Mouse (Mus musculus): ENCODE results near the gene Exosc1.

The Exosc1 gene

GRCm38 (mm10) chr19:41913774-41914591 is 19.2 kb downstream of the Exosc1 start:
- DNase-seq (ENCODE audit: low read depth, low spot score) = no peak

- peak; percentile 51 for DNase-seq (ENCODE audit: low read depth, low spot score)
These were observed 20.8 kb downstream of the Exosc1 start for GRCm38 (mm10) chr19:41912121-41913080.

- peak; percentile 99 for DNase-seq (ENCODE audit: low read depth, low spot score)
These were observed 21.8 kb downstream of the Exosc1 start, which contains the start of gene Pgam1 for GRCm38 (mm10) chr19:41911178-41912073. Gene Pgam1 (plus strand): TSS chr19:41911923.

GRCm38 (mm10) chr19:41910396-41910795 is 22.8 kb downstream of the Exosc1 start:
- DNase-seq (ENCODE audit: low read depth, low spot score) = no peak

GRCm38 (mm10) chr19:41908736-41909135 is 24.5 kb downstream of the Exosc1 start:
- no peak for DNase-seq (ENCODE audit: low read depth, low spot score)

GRCm38 (mm10) chr19:41907079-41907760 is 26.0 kb downstream of the Exosc1 start:
- DNase-seq (ENCODE audit: low read depth, low spot score) = no peak

- no peak for DNase-seq (ENCODE audit: low read depth, low spot score)
These were observed 26.7 kb downstream of the Exosc1 start for GRCm38 (mm10) chr19:41906311-41907078.

- DNase-seq (ENCODE audit: low read depth, low spot score) = no peak
These were observed 28.0 kb downstream of the Exosc1 start for GRCm38 (mm10) chr19:41905246-41905645.

- no peak for DNase-seq (ENCODE audit: low read depth, low spot score)
These were observed 30.2 kb downstream of the Exosc1 start for GRCm38 (mm10) chr19:41902848-41903593.

- no peak for DNase-seq (ENCODE audit: low read depth, low spot score)
These were observed 31.5 kb downstream of the Exosc1 start for GRCm38 (mm10) chr19:41901696-41902095.

- no peak for DNase-seq (ENCODE audit: low read depth, low spot score)
These were observed 32.6 kb downstream of the Exosc1 start for GRCm38 (mm10) chr19:41900495-41901090.

- DNase-seq (ENCODE audit: low read depth, low spot score) = peak; percentile 69
These were observed 34.4 kb downstream of the Exosc1 start for GRCm38 (mm10) chr19:41898860-41899259.

GRCm38 (mm10) chr19:41896319-41896711 is 36.9 kb downstream of the Exosc1 start:
- DNase-seq (ENCODE audit: low read depth, low spot score) = no peak

GRCm38 (mm10) chr19:41895460-41896318 is 37.5 kb downstream of the Exosc1 start, which contains the start of gene Rrp12:
Gene Rrp12 (minus strand): TSS chr19:41896173.
- DNase-seq (ENCODE audit: low read depth, low spot score) = peak; percentile 92

- DNase-seq (ENCODE audit: low read depth, low spot score) = no peak
These were observed 38.3 kb downstream of the Exosc1 start for GRCm38 (mm10) chr19:41894959-41895358.

GRCm38 (mm10) chr19:41888191-41888590 is 45.0 kb downstream of the Exosc1 start:
- no peak for DNase-seq (ENCODE audit: low read depth, low spot score)

GRCm38 (mm10) chr19:41883882-41884281 is 49.3 kb downstream of the Exosc1 start:
- no peak for DNase-seq (ENCODE audit: low read depth, low spot score)

- DNase-seq (ENCODE audit: low read depth, low spot score) = no peak
These were observed 51.4 kb downstream of the Exosc1 start for GRCm38 (mm10) chr19:41881842-41882241.
